Mouse (Mus musculus): ENCODE data around the gene Ube2g2. TPM values are rescaled to one million over a fixed set of nuclear protein-coding genes. Genes with fewer than 3 reads are reported as not detected.

Ube2g2 gene
- polyA plus RNA-seq, 1 experiment = 51.8 TPM

Other genes with a start within 250 kb of the Ube2g2 start
- 134 and 137 TPM in 2 replicates for gene Adarb1, start 204.0 kb upstream of the Ube2g2 start, polyA plus RNA-seq (2012; rRNA removed)
- 43.7 and 44.9 TPM in 2 replicates for gene Fam207a, start 106.5 kb upstream of the Ube2g2 start, polyA plus RNA-seq (2012; rRNA removed)
- 4.5 and 6.8 TPM in 2 replicates for gene Itgb2, start 92.0 kb upstream of the Ube2g2 start, polyA plus RNA-seq (2012; rRNA removed)
- 125 and 132 TPM in 2 replicates for gene Pttg1ip, start 40.6 kb upstream of the Ube2g2 start, polyA plus RNA-seq (2012; rRNA removed)
- gene Sumo3, start 16.2 kb upstream of the Ube2g2 start, polyA plus RNA-seq (2012; rRNA removed) = 358 and 364 TPM in 2 replicates
- gene Gm49325, start 16.1 kb upstream of the Ube2g2 start, polyA plus RNA-seq (2012; rRNA removed) = 15.9 and 23.0 TPM in 2 replicates
- gene Tspear, start 64.3 kb downstream of the Ube2g2 start, polyA plus RNA-seq (2012; rRNA removed) = 0.04 TPM in 1 of 2 replicates, not detected in the other
- gene Gm19402, start 68.5 kb downstream of the Ube2g2 start, polyA plus RNA-seq (2012; rRNA removed) = not detected in 2 replicates
- gene Gm9508, start 75.0 kb downstream of the Ube2g2 start, polyA plus RNA-seq (2012; rRNA removed) = not detected in 2 replicates
- not detected in 2 replicates for gene Gm10272, start 84.4 kb downstream of the Ube2g2 start, polyA plus RNA-seq (2012; rRNA removed)
- not detected in 2 replicates for gene Gm10024, start 89.2 kb downstream of the Ube2g2 start, polyA plus RNA-seq (2012; rRNA removed)
- not detected in 2 replicates for gene Gm10142, start 93.5 kb downstream of the Ube2g2 start, polyA plus RNA-seq (2012; rRNA removed)
- gene Krtap12-1, start 98.3 kb downstream of the Ube2g2 start, polyA plus RNA-seq (2012; rRNA removed) = not detected in 2 replicates
- gene Gm10100, start 104.2 kb downstream of the Ube2g2 start, polyA plus RNA-seq (2012; rRNA removed) = not detected in 2 replicates
- gene Gm18596, start 120.4 kb downstream of the Ube2g2 start, polyA plus RNA-seq (2012; rRNA removed) = not detected in 2 replicates
- gene Gm9736, start 129.1 kb downstream of the Ube2g2 start, polyA plus RNA-seq (2012; rRNA removed) = not detected in 2 replicates
- not detected in 2 replicates for gene Gm3233, start 137.4 kb downstream of the Ube2g2 start, polyA plus RNA-seq (2012; rRNA removed)
- gene Gm3238, start 149.1 kb downstream of the Ube2g2 start, polyA plus RNA-seq (2012; rRNA removed) = not detected in 2 replicates
- gene Gm7138, start 154.7 kb downstream of the Ube2g2 start, polyA plus RNA-seq (2012; rRNA removed) = not detected in 2 replicates
- gene Gm3250, start 160.3 kb downstream of the Ube2g2 start, polyA plus RNA-seq (2012; rRNA removed) = not detected in 2 replicates
- gene Gm7137, start 165.9 kb downstream of the Ube2g2 start, polyA plus RNA-seq (2012; rRNA removed) = not detected in 2 replicates
- not detected in 2 replicates for gene Gm9639, start 172.8 kb downstream of the Ube2g2 start, polyA plus RNA-seq (2012; rRNA removed)
- gene Gm19668, start 176.9 kb downstream of the Ube2g2 start, polyA plus RNA-seq (2012; rRNA removed) = not detected in 2 replicates
- gene Gm9507, start 189.6 kb downstream of the Ube2g2 start, polyA plus RNA-seq (2012; rRNA removed) = not detected in 2 replicates
- gene Gm2696, start 192.4 kb downstream of the Ube2g2 start, polyA plus RNA-seq (2012; rRNA removed) = not detected in 2 replicates
- gene Krtap10-4, start 204.8 kb downstream of the Ube2g2 start, polyA plus RNA-seq (2012; rRNA removed) = not detected in 2 replicates
- not detected in 2 replicates for gene Krtap10-10, start 213.7 kb downstream of the Ube2g2 start, polyA plus RNA-seq (2012; rRNA removed)
- not detected in 2 replicates for gene Gm36176, start 224.5 kb downstream of the Ube2g2 start, polyA plus RNA-seq (2012; rRNA removed)
- not detected in 2 replicates for gene Gm10318, start 230.6 kb downstream of the Ube2g2 start, polyA plus RNA-seq (2012; rRNA removed)
- gene Gm3285, start 239.7 kb downstream of the Ube2g2 start, polyA plus RNA-seq (2012; rRNA removed) = not detected in 2 replicates

All from frontal cortex, adult 2 months (tissue).